Mouse (Mus musculus) testis, adult 2 months (tissue): ENCODE data around the gene Klb.

Experiments used
- CTCF ChIP-seq: fragments of 200-500 bp; IDR thresholded peaks from 2 replicates; pipeline ENCODE4 v1.5.1; 2012; ENCODE audit warnings: low read depth, mild to moderate bottlenecking, inconsistent platforms, low read length, moderate library complexity; ENCODE audit not compliant: control insufficient read depth, insufficient read depth, insufficient replicate concordance
- POLR2A ChIP-seq: fragments of 200-500 bp; IDR thresholded peaks from 2 replicates; pipeline ENCODE4 v1.6.1; 2012; ENCODE audit warnings: low read depth, mild to moderate bottlenecking, inconsistent platforms, low read length, moderate library complexity; ENCODE audit not compliant: control insufficient read depth

GRCm38 (mm10) chr5:65429441-65429840 lies 81.3 kb downstream of the Klb start:
- TF ChIP-seq CTCF (no peak), POLR2A (no peak)
